Comparison of ENCODE assay signal across 9 mouse cellular contexts in the genomic region with DNA sequence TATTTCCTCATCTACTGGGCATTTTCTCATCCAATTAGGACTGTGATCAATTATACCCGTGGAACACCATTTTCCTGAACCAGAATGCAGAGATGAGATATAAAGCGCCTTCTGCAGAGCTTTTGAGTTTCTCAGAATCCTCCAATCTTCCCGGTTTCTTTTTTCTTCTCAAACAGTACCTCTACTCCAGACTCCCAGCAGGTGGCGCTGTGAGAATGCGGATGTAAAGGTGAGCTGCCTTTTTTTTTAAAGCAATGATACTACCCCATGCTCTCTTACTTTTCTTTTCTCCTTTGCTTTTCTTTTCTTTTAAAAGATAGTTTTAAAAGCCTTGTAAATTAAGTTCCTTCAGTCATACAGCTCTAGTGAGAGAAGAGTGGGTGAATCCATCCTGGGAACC.
A peak's percentile ranks its signal among the peaks of the same experiment; 100 is the strongest.
DNase-seq lines count a peak whose midpoint lies in the region; ATAC-seq and TF ChIP-seq lines count a peak whose summit lies in the region.
"Had no signal": no experiment of that assay in that cellular context is flagged by ENCODE, and none has a peak within 500 bp of the region (broad histone marks: within the 10 kb centered on the region; RNA-seq: fewer than 3 reads in every experiment).

No protein-coding gene starts in this region.

- H3K27me3 ChIP-seq in intestine, postnatal 0 days (replicated peaks; ENCODE audit: control insufficient read depth, insufficient read depth, low read length): no peaks in the 10 kb centered on the region
- H3K27me3 ChIP-seq in intestine, embryonic 16.5 days (replicated peaks; ENCODE audit: control insufficient read depth, insufficient read depth, low read length): no peaks in the 10 kb centered on the region
- no peaks in the 10 kb centered on the region for H3K27me3 ChIP-seq in forebrain, embryonic 16.5 days (replicated peaks; ENCODE audit: control insufficient read depth, insufficient read depth, low read length)
- no peaks in the 10 kb centered on the region for H3K27me3 ChIP-seq in limb, embryonic 11.5 days (ENCODE audit: control insufficient read depth, insufficient read depth, low read length)
- no peaks in the 10 kb centered on the region; the same call in 1 of the 2 replicates for H3K27me3 ChIP-seq in neural tube, embryonic 15.5 days (replicated peaks)

- H3K9me3 ChIP-seq in intestine, postnatal 0 days (ENCODE audit: control insufficient read depth): no peaks in the 10 kb centered on the region
- H3K9me3 ChIP-seq in intestine, embryonic 16.5 days (ENCODE audit: control insufficient read depth, low read length): no peaks in the 10 kb centered on the region
- H3K9me3 ChIP-seq in forebrain, embryonic 16.5 days (ENCODE audit: control insufficient read depth, low read length): no peaks in the 10 kb centered on the region
- H3K9me3 ChIP-seq in limb, embryonic 11.5 days (ENCODE audit: control insufficient read depth, low read length): no peaks in the 10 kb centered on the region
- H3K9me3 ChIP-seq in neural tube, embryonic 15.5 days (replicated peaks): no peaks in the 10 kb centered on the region

- H3K4me3 ChIP-seq in intestine, postnatal 0 days (ENCODE audit: low read depth, low read length): no peak overlapping the region
- no peak overlapping the region for H3K4me3 ChIP-seq in intestine, embryonic 16.5 days (ENCODE audit: low read length)
- no peak overlapping the region for H3K4me3 ChIP-seq in forebrain, embryonic 16.5 days (replicated peaks; ENCODE audit: low read length)
- H3K4me3 ChIP-seq in limb, embryonic 11.5 days (ENCODE audit: low read depth, low read length): no peak overlapping the region
- no peak overlapping the region for H3K4me3 ChIP-seq in neural tube, embryonic 15.5 days (replicated peaks)

- peak; percentile 76 for TF ChIP-seq CTCF in intestine, postnatal 0 days (IDR thresholded peaks at IDR 0.05; ENCODE audit: low read depth)

- no peak overlapping the region for H3K9ac ChIP-seq in intestine, postnatal 0 days (ENCODE audit: low read depth, low read length)
- H3K9ac ChIP-seq in intestine, embryonic 16.5 days (ENCODE audit: low read depth, low read length): no peak overlapping the region
- H3K9ac ChIP-seq in forebrain, embryonic 16.5 days (replicated peaks; ENCODE audit: low read depth, low read length): no peak overlapping the region
- H3K9ac ChIP-seq in limb, embryonic 11.5 days (ENCODE audit: low read length): no peak overlapping the region
- no peak overlapping the region for H3K9ac ChIP-seq in neural tube, embryonic 15.5 days (replicated peaks)

- 13% methylated on average over 5 of the region's 5 CpGs for WGBS in intestine, postnatal 0 days
- WGBS in intestine, embryonic 16.5 days: 10% methylated on average over 5 of the region's 5 CpGs
- 7% methylated on average over 5 of the region's 5 CpGs for WGBS in forebrain, embryonic 16.5 days
- 14% methylated on average over 5 of the region's 5 CpGs for WGBS in limb, embryonic 11.5 days
- 14% methylated on average over 5 of the region's 5 CpGs for WGBS in neural tube, embryonic 15.5 days

- no peak overlapping the region for H3K4me2 ChIP-seq in intestine, postnatal 0 days (replicated peaks; ENCODE audit: low read depth)
- H3K4me2 ChIP-seq in intestine, embryonic 16.5 days (ENCODE audit: low read depth, low read length): no peak overlapping the region
- peak overlapping the region; percentile 26 for H3K4me2 ChIP-seq in forebrain, embryonic 16.5 days (ENCODE audit: low read length)
- no peak overlapping the region for H3K4me2 ChIP-seq in limb, embryonic 11.5 days (ENCODE audit: low read depth, severe bottlenecking)
- H3K4me2 ChIP-seq in neural tube, embryonic 15.5 days: peak overlapping the region; percentile 21; the same call in 1 of the 2 replicates

- no peak overlapping the region for H3K27ac ChIP-seq in intestine, postnatal 0 days (ENCODE audit: low read depth, low read length)
- no peak overlapping the region for H3K27ac ChIP-seq in intestine, embryonic 16.5 days (ENCODE audit: low read length)
- H3K27ac ChIP-seq in forebrain, embryonic 16.5 days (ENCODE audit: low read length): no peak overlapping the region
- no peak overlapping the region for H3K27ac ChIP-seq in limb, embryonic 11.5 days (replicated peaks; ENCODE audit: low read depth, low read length)
- no peak overlapping the region for H3K27ac ChIP-seq in neural tube, embryonic 15.5 days (replicated peaks)
- H3K27ac ChIP-seq: macrophage had no signal

- no peaks in the 10 kb centered on the region for H3K36me3 ChIP-seq in intestine, postnatal 0 days (ENCODE audit: control insufficient read depth, insufficient read depth)
- no peaks in the 10 kb centered on the region for H3K36me3 ChIP-seq in intestine, embryonic 16.5 days (ENCODE audit: control insufficient read depth, insufficient read depth, low read length)
- H3K36me3 ChIP-seq in forebrain, embryonic 16.5 days (ENCODE audit: control insufficient read depth, insufficient read depth): no peaks in the 10 kb centered on the region
- no peaks in the 10 kb centered on the region for H3K36me3 ChIP-seq in limb, embryonic 11.5 days (ENCODE audit: control insufficient read depth, insufficient read depth, low read length)
- H3K36me3 ChIP-seq in neural tube, embryonic 15.5 days: no peaks in the 10 kb centered on the region

- DNase-seq in c-Kit-positive CD71-positive TER-119-negative erythroid progenitor cells, embryonic 14.5 days (ENCODE audit: low read depth): peak; percentile 15
- DNase-seq in kidney, adult 9 months: peak; percentile 31
- DNase-seq in limb, embryonic 11.5 days (ENCODE audit: low spot score): peak; percentile 87
- peak; percentile 75 for DNase-seq in urinary bladder, postnatal 25 days (ENCODE audit: low spot score)

- H3K4me1 ChIP-seq in intestine, postnatal 0 days (replicated peaks; ENCODE audit: control insufficient read depth, insufficient read depth, low read length): no peaks in the 10 kb centered on the region
- no peaks in the 10 kb centered on the region for H3K4me1 ChIP-seq in intestine, embryonic 16.5 days (ENCODE audit: control insufficient read depth, insufficient read depth, low read length)
- H3K4me1 ChIP-seq in forebrain, embryonic 16.5 days (replicated peaks; ENCODE audit: control insufficient read depth, insufficient read depth, low read length): peaks cover 10% of the 10 kb centered on the region
- no peaks in the 10 kb centered on the region for H3K4me1 ChIP-seq in limb, embryonic 11.5 days (ENCODE audit: control insufficient read depth, insufficient read depth, low read length)
- H3K4me1 ChIP-seq in neural tube, embryonic 15.5 days: peaks cover 7% of the 10 kb centered on the region; the same call in 1 of the 2 replicates

- ATAC-seq in intestine, postnatal 0 days: no peak
- no peak for ATAC-seq in intestine, embryonic 16.5 days
- peak; percentile 60 for ATAC-seq in forebrain, embryonic 16.5 days
- ATAC-seq in limb, embryonic 11.5 days (ENCODE audit: insufficient number of reproducible peaks, low FRiP score, low TSS enrichment, low read depth): no peak
- ATAC-seq in neural tube, embryonic 15.5 days (ENCODE audit: low FRiP score): peak; percentile 35; the same call in 1 of the 2 replicates

Comparison
In these comparisons a context has a peak if more than half of its experiments do, and no peak if none do; other contexts are left out.
1. ATAC-seq: peak in forebrain, embryonic 16.5 days (single experiment) and neural tube, embryonic 15.5 days (single experiment); none in intestine, postnatal 0 days (single experiment), intestine, embryonic 16.5 days (single experiment) and limb, embryonic 11.5 days (single experiment).
2. H3K4me2 ChIP-seq: peak in forebrain, embryonic 16.5 days (single experiment) and neural tube, embryonic 15.5 days (single experiment); none in intestine, postnatal 0 days (single experiment), intestine, embryonic 16.5 days (single experiment) and limb, embryonic 11.5 days (single experiment).
3. DNase-seq: peak in every context shown above with its lines; median percentile 87 in limb, embryonic 11.5 days; 75 in urinary bladder, postnatal 25 days; 31 in kidney, adult 9 months; 15 in c-Kit-positive CD71-positive TER-119-negative erythroid progenitor cells, embryonic 14.5 days.